Mouse (Mus musculus): ENCODE results near the gene C130060K24Rik.

The C130060K24Rik gene

DNA sequence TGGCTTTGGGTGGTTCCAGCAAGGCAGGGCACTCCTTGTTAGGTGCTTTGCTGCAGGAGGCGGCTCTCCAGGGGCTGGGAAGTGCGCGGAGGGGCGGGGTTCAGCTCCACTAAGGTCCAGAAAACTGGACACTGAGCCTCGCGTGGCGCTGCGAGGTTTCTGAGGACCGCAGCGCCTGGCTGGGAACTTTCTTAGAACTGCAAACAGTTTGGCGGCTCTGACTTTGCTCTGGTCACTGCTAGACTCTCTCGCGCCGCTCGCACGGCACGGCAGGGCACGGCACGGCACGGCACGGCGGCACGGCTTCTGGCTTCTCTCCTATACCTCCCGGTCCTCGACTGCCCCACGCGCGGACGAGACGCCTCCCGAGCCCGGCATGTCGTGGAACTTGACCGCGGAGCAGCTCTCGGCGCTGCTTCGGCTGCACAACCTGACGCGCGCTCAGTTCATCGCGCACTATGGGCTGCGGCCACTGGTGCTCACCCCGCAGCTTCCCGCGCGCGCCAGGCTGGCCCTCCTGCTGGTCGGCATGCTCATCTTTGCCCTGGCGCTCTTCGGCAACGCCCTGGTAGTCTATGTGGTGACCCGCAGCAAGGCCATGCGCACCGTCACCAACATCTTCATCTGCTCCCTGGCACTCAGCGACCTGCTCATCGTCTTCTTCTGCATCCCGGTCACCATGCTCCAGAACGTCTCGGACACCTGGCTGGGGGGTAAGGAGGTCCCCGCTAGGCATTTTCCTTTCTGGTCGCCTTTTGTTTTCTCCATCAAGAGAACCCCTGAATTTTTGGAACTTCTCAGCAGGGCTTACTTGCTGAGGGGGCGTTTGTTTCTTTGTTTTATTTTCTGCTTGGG lies at the start of gene C130060K24Rik:
Gene C130060K24Rik, plus strand, starts transcription at position 188 of the 855 bp plus-strand sequence.
- in situ Hi-C loops (cut with MseI, MboI) = no loop called here

DNA sequence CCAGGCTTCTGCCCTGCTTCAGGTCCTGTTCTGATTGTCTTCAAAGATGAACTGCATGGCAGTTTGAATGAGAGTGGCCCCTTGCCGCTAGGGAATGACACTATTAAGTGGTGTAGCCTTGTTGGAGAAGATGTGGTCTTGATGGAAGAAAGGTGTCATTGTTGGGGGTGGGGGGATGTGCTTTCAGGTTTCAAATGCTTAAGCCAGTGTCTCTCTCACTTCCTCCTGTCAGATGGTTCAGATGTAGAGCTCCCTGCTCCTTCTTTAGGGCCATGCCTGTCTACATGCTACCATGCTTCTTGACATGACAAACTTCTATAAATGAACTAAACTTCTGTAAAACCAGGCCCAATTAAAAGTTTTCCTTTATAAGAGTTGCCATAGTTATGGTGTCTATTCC lies 46.7 kb upstream of the C130060K24Rik start:
- in situ Hi-C loops (cut with MseI, MboI) = no loop called here

DNA sequence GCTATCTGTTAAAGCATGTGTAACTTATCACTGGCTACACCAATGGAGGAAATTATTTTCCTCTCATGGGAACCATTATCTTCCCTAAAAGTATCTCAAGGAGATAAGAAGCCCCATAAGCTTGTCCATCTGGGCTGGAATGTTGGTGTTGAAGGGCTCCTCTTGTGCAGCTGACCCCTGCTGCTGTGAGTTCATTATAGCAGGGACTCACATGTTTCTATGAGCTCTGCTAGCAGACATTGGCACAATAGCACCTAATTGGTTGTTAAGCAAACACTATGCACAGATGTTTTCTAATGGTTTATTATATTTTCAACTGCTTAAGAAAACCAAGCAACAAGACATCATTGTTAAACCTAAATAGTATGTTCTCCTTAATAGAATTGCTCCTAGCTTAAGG lies 41.5 kb upstream of the C130060K24Rik start:
- in situ Hi-C loops (cut with MseI, MboI) = no loop called here

DNA sequence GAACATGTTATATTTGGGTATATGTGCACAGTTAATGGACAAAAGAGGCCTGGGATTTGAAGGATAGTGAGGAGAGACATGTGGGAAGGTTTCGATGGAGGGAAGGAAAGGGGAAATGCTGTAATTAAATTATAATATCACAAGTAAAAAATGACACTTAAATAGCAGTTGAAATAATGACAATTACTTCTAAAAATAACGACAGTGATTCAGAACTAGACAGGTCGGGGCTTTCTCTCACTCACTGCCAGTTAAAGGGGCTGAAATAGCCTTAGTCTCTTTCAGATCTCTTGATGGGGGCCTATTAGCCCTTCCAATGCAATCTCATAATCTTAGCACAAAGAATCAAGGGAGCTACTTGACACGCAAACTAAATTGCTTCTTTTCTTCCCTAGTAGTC lies 39.5 kb upstream of the C130060K24Rik start:
- in situ Hi-C loops (cut with MseI, MboI) = no loop called here

DNA sequence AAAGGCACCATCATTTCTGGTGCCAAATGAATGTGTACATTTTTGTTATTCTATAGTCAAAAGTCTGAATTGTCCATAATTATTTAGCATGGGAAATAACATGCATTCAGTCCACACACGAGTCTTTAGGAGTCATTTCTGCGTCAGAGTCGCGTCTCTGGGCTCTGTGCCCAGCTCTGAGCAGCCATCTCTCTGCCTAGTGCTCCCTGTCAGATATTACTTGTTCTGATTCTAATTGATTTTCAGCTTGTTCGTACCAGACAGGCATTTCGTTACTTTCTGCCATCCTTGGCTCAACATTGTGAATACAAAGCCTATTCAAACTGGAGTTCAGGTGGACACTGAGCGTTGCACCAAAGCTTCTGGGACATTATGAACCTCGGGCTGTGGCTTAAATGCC lies 33.2 kb upstream of the C130060K24Rik start:
- in situ Hi-C loops (cut with MseI, MboI) = no loop called here

DNA sequence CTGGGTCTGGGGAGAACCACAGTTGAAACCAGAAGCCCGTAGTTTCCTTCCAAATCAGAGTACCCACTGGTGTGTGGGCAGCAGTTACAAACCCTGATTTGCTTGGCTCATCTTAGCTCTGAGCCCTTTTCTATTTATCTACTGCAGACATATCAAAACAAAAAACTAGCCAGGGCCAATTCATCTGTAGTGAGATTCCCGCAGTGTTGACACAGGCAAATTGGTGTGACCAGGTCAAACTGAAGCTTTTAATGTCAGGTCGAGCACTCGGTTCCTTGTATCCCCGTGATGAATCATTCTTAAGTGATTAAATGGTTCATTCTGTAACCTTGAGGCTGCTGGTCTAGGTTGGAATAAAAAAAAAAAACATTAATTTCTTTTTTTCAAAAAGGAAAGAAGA lies 32.6 kb upstream of the C130060K24Rik start:
- in situ Hi-C loops (cut with MseI, MboI) = no loop called here

DNA sequence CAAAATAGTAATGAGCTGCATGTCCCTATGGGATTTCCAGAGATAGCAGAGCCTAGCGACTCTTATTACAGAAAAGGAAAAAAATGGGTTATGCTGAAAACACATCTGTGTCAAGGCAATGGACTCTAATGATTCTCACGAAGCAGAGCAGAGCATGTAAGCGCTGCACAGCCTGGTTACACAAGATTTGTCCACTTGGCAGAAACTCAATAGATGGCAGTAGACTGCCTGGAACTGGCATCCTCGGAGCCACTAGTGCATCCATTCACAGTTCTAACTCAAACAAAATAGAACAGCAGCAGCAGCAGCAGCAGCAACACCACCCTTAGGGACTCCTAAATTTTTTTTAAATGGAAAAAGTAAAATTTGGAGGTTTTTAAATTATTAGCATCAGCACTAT lies 29.3 kb upstream of the C130060K24Rik start:
- in situ Hi-C loops (cut with MseI, MboI) = no loop called here

DNA sequence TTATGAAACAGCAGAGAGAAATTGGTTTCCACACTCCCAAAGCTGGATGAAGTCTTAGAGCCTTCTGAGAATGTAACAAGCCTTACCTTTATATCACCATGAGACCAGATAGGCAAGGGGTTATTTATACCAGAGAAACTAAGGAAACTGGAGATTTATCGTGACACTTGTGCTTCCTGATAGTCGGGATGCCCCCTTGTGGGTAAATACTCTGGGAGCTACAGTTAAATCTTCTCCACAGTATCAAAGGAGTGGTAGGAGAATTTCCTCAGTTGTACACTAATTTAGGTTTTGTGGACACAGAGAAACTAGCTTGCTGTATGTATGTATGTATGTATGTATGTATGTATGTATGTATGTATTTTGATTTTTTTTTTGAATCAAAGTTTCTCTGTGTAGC lies 5.0 kb upstream of the C130060K24Rik start:
- in situ Hi-C loops (cut with MseI, MboI) = no loop called here

DNA sequence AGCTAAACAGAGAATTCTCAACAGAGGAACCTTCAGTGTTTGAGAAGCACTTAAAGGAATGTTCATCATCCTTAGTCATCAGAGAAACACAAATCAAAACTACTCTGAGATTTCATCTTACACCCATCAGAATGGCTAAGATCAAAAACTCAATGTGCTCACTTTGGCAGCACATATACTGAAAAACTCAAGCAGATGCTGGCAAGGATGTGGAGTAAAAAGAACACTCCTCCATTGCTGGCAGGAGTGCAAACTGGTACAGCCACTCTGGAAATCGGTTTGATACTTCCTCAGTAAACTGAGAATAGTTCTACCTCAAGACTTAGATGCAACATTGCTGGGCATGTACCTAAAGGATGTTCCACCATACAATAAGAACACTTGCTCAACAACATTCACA lies 41.0 kb downstream of the C130060K24Rik start:
- in situ Hi-C loops (cut with MseI, MboI) = no loop called here

DNA sequence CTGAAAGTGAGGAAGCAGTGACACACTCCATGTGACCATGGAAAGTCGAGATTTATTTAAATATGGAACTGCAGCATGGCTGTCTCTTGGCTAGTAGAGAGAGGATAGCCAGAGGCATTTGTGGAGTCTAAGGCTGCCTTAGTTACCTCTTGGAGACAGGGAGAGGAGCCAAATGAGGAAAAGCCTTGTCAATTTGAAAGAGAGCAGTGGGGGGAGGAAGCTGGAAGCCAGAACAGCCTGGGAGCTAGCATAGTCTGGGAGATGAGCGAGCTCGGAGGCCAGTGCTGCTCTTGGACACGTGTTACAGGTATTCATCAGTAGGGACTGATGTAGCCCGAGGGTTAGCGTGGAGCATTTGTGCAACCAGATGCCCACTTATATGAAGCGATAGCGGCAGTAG lies 46.2 kb downstream of the C130060K24Rik start:
- in situ Hi-C loops (cut with MseI, MboI) = no loop called here

DNA sequence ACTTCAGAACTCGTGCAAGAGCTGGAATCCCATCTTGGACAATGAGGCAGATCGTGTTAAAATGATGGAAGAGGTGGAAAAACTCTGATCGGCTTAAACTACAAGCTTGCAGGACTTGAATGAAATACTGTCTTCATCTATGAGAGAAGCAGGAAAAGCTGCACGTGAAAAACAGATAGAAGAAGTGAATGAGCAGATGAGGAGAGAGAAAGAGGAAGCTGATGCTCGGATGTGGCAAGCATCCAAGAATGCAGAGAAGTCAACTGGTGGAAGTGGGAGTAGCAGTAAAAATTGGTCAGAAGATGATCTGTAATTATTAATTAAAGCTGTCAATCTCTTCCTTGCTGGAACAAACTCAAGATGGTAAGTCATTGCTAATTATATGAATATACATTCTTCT lies 52.3 kb downstream of the C130060K24Rik start:
- in situ Hi-C loops (cut with MseI, MboI) = no loop called here

DNA sequence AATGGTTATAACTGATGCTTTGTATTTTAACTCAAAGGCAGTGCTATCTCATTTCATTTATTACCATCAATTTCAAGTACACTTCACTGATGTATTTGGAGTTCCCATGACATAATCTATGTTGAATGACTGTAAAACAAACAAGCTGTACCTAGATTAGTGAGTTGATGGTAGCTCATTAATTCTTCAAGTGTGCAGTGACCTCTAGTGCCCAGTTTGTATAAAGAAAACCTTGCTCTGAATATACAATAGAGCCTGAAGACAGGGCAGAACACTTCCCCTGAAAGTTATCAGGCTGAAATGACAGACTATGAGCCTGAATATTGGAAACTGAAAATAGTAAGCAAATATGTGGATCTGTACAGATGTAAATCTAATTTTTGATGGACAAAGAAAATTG lies 72.6 kb downstream of the C130060K24Rik start:
- in situ Hi-C loops (cut with MseI, MboI) = loop anchor here (5.0 to 25.0 kb wide), 3 partner anchors 326 to 766 kb away; no protein-coding TSS in a partner anchor

DNA sequence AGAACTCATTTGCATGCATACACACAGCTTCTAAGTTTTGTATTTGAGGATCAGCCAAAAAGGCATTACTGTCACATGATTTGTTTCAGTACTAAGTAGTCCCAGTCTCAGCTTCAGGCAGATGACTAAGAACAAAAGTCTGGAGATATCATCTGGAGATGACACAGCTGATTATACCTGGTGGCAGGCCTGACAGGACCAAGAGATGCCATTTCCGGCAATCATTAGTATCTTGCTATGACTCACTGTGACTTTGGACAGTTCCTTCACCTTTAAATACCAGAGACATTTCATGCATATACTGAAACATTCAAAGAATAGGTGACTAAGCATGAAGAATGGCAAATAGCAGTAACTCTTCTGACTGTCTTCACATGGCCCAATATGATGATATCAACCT lies 84.4 kb downstream of the C130060K24Rik start:
- in situ Hi-C loops (cut with MseI, MboI) = loop anchor here in 1 of 2 experiments (25.0 kb wide), 1 partner anchor 778 kb away; no protein-coding TSS in a partner anchor

DNA sequence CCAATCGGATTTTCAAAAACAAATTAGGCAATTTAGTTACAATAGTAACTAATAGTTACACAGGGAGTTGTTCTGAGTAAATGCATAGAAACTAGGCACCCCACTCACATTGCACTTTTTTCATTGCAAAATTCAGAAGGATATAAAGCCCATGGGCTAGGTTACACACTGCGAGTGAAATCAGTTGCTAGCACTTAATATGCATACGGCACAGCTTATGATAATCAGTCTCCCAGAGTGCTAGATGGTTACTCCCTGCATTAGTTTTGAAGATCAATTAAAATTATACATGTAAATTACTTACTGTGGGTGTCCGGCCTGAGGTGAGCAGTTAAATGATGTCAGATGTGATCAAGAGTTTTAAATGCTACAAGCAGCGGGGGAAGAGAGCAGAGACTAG lies 89.4 kb downstream of the C130060K24Rik start:
- in situ Hi-C loops (cut with MseI, MboI) = loop anchor here in 1 of 2 experiments (25.0 kb wide), 1 partner anchor 783 kb away; no protein-coding TSS in a partner anchor

DNA sequence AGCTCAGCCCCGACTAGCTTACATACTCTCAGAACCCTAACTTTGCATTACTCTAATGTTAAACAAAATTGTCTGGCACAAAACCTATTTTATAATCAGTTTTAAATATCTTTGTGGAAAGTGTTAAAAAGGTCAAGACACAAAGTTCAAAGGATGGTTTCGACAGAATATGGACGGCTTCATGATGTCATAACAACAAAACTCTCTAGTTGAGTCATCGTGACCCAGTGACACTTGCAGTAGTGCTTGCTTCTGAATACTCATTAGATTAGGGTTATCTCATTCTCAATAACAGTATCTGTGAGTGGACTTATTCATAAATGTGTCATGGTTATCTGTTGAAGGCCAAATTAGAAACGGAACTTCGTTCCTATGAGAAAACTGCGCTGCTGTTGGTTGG lies 91.5 kb downstream of the C130060K24Rik start:
- in situ Hi-C loops (cut with MseI, MboI) = loop anchor here in 1 of 2 experiments (25.0 kb wide), 1 partner anchor 785 kb away; no protein-coding TSS in a partner anchor

DNA sequence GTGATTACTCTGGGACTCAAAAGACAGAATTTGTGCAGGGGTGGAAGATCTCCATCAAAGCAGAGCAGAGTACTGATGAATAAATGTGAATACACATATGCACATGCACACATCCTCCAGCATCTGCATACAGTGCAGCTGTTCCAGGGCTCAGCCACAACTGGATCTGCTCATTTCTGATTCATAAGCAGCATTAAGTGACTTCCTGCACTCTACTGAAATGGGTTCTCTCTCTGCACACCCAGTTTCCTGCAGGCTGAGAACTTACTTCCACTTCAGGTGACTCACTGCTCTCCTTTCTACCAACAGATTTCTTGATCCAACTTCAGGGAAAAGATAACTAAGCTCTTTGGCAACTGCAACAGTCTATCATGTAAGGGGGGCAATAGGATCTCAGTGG lies 117.9 kb downstream of the C130060K24Rik start:
- in situ Hi-C loops (cut with MseI, MboI) = no loop called here
